Mouse (Mus musculus): Measurements from ENCODE around the gene Gm10401.

The Gm10401 gene

DNA sequence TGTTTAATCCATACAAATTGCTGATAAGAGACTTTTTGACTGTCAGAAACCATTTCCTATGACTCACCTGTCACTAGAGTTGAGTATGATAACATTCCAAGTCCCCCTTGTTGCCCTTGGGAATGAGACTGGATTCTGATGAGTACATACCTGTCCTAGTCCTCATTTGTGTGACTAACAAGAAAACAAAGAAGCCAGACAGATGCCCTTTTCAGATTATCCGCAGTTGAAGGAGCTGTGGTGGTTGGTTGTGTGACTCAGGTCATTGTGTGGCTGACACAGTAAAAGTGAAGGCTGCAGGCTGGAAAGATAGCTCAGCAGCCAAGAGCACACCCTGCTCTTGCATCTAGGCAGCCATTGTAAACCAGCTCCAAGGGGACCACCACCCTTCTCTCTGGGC is 35.5 kb downstream of the Gm10401 start:
- TF ChIP-seq GATA4 (IDR thresholded peaks at IDR 0.05; ENCODE audit: insufficient replicate concordance, low read length) = no peak

DNA sequence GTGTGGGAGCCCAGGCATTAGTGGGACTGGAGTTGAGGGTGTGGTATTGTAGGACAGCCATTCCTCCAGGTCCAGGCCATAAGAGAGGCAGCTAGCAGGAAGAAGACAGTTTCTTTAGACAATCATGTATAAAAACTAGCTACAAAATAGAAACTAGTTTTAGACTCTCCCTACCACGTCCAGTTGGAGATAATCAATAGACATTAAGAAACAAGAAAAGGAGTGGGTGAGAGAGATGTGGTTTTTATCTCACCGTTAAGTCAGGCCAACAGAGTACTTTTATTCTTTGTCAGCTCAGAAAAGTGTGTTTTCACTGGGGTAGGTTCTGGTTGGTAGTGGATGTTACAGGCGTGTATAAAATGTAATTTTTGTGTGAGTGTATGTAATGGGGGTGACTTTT is 37.1 kb downstream of the Gm10401 start:
- no peak for TF ChIP-seq GATA4 (IDR thresholded peaks at IDR 0.05; ENCODE audit: insufficient replicate concordance, low read length)

DNA sequence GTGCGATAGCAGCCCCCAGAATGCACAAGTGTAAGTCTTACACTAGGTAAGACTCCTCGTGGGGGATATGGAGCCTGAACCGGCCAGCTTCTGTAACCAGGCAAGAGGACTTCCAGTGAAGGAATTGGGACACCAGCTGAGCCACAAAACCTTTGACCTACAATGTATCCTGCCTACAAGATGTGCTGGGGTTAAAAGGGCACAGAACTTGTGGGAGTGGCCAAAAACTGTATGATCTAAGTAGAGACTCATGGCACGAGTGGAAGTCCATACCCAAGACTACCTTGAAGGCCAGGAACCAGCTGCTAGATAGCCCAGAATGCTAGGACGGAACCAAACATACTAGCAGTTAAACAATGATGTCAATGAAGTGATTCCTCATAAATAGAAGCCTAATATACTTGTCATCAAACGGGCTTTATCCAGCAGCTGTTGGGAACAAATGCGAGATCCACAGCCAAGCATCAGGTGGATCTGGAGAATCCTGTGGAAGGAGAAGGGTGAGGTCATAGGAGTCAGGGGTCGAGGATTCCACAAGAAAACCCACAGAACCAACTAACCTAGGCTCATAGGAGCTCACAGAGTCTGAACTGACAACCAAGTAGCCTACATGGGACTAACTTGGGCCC is 37.9 kb downstream of the Gm10401 start:
- TF ChIP-seq GATA4 (IDR thresholded peaks at IDR 0.05; ENCODE audit: insufficient replicate concordance, low read length) = no peak

DNA sequence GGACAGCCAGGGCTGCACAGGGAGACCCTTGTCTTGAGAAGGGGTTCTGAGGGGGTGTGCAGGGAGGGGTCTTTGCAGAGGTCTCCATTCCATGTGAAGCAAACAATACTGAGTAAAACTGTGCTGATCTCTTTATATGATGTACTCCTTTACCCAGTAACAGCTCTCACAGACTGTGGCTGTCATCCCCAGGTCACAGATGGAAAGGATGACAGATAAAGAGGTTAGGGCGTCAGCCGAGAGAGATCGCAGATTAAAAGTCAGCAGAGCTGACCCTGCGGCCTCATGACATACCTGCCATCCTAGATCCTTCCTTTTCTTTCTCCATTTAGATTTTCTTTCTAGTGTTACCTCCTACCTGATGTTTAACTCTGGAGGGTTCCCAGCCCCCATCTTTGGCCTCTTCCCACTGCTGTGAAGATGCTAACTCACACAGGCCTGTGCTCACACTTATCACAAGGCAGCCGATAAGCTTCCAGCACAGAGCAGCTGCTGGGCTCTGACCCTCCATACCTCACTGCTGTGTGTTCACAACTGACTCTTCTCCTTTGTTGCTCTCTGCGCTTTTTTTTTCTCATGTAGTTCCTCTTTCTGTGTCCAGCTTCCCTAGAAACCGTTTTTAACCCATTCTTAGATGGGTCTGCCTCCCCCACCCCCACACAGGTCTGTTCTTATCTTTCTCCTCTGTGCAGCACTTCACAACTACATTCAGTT is 39.4 kb downstream of the Gm10401 start:
- TF ChIP-seq GATA4 (IDR thresholded peaks at IDR 0.05; ENCODE audit: insufficient replicate concordance, low read length) = no peak

DNA sequence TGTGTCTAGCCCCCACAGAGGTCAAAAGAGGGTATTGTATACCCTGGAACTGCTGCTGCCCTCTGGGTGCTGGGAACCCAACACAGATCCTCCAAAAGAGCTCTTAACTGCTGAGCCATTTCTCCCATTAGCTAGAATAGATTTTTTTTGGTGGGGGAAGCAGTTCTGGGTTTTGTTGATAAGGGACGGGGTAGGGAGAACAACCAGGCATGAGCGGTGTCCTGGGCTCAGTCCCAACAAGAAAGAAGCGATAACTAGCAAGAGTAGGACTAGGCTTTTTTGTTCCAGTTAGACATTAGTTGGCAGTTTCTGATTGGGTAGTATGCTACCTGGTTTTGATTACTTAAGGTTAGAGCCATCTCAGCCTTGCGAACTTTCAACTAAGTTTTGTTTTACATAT is 40.9 kb downstream of the Gm10401 start:
- no peak for TF ChIP-seq GATA4 (IDR thresholded peaks at IDR 0.05; ENCODE audit: insufficient replicate concordance, low read length)

GRCm38 (mm10) chr5:115055418-115055817 is 42.7 kb downstream of the Gm10401 start:
- no peak; the same call in 1 of the 2 replicates for TF ChIP-seq GATA4 (IDR thresholded peaks at IDR 0.05; ENCODE audit: insufficient replicate concordance, low read length)

DNA sequence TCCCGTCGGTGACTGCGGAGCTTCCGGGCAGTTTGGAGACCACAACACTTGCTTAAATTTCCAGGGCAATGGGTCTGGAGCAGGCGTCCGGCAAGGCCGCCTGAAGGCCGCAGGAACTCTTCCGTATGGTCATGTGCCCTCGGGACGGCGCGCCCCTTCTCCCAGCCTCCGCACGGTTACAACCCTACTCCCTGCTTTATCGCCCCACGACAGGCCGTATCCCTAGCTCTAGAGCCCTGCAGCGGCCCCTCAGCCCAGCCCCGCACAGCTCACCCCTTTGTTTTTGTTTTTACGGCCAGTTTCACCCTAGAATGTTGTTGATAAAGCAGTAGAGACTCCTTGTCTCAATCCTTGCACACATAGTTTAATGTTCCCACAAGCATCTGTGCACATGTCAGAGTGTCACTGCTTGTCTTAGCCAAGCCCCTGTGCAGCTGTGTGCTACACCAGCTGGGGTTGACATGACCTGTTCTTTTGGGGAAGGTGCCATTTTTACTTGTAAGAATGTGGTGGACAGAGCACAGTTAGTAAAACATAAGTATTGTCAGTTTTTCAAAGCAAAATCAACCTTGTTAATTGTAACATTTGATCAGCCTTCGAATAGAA is 44.2 kb downstream of the Gm10401 start:
- TF ChIP-seq GATA4 (IDR thresholded peaks at IDR 0.05; ENCODE audit: insufficient replicate concordance, low read length) = no peak

- no peak for TF ChIP-seq GATA4 (IDR thresholded peaks at IDR 0.05; ENCODE audit: insufficient replicate concordance, low read length)
These were observed 45.5 kb downstream of the Gm10401 start for GRCm38 (mm10) chr5:115052546-115052945.

- TF ChIP-seq GATA4 (IDR thresholded peaks at IDR 0.05; ENCODE audit: insufficient replicate concordance, low read length) = no peak
These were observed 47.3 kb downstream of the Gm10401 start for GRCm38 (mm10) chr5:115050776-115051175.

DNA sequence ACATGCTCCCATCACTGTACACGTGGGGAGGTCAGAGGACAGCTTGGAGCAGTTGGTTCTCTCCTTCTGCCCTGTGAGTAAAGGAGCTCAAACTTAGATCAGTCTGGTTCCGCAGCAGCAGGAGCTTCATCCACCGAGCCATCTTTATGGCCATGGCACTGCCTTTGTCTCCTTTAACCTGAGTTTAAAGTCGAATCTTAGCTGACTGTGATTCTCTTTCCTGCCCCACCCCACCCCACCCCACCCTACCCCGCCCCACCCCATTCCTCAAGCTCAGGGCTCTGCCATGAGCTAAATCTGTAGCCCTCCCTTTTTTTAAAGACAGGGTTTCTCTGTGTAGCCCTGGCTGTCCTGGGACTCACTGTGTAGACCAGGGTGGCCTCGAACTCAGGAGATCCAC is 48.4 kb downstream of the Gm10401 start:
- TF ChIP-seq GATA4 (IDR thresholded peaks at IDR 0.05; ENCODE audit: insufficient replicate concordance, low read length) = no peak
